Mouse (Mus musculus): ENCODE results near the gene Olfr411.

Gene Olfr411

DNA sequence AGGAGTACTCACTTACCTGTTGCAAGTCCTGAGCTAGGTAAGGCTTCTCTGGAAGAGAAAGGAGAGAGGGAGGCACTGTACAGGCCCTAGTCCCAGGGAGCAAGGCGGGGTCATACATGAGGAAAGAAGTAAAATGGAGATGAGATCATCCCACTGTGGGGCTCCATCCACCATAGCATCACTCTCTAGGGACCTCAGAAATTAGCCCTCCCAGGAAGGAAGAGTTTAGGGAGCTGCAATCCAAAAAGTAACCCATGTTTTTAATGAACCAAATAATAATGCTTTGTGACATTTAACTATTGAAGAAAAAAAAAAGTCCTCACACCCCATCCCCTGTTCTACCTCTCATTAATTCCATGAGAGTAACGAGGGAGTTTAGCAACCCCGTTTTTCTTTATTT, at the start of gene Olfr411:
TSS of gene Olfr411 (minus strand) at position 101 of the 400 bp plus-strand sequence.
- no peak for DNase-seq

GRCm38 (mm10) chr11:74402126-74402525, 49.7 kb upstream of the Olfr411 start:
- no peak for DNase-seq

GRCm38 (mm10) chr11:74395583-74395982, 43.1 kb upstream of the Olfr411 start:
- no peak for DNase-seq

DNA sequence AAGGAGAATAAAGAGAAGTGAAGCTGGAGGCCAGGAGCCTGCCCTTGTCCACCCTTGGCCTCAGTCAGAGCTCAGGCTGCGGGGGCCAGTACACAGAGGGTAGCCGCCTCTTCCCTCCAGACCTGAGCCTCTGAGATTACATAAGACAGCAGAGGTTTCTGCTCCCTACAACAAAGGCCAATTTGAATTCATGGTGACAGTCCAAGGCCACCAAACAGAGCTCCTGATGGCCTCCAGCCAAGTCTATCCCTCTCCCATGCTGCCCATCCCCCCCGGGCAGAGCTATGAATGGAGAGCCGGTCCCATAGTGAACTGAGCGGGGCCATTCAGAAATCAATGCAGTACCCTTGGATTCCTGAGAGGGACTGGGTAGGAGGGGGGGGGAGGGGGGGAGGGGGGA, 41.0 kb upstream of the Olfr411 start:
- DNase-seq, result no peak

DNA sequence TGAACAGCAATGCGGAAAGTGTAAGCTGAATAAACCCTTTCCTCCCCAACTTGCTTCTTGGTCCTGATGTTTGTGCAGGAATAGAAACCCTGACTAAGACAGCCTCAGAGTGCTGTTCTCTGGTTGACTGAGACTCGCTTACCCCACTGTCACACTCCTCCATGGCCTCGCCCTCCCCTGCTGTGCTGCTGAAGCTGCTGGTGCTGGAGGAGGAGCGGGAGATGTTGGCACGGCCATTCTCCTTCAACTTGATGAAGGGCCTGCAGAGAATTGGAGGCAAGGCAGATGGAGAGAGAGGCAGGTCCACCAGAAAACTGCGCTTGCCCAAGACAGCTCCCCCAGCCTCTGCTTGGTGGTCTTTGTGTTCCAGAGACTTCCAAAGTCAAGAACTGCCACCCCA, 40.5 kb upstream of the Olfr411 start:
- DNase-seq, result no peak

DNA sequence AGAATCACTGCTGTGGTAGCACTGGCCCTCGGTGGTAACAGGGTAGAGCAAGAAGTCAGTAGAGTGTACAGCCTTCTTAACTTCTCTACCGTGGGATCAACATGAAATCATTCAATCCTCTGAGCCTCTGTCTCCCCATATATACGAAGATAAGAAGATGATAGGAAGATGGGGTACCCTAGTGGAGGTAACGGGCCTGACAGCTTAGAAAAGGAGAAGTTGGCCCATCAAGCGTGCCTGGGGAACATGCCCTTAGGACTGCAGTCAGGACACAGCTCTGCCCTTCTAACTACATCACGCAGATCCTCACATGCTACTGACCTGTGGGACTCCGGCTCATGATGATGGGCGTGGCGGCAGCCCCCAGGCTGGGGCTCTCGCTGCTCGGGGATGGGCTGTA, 39.4 kb upstream of the Olfr411 start:
- no peak for DNase-seq

DNA sequence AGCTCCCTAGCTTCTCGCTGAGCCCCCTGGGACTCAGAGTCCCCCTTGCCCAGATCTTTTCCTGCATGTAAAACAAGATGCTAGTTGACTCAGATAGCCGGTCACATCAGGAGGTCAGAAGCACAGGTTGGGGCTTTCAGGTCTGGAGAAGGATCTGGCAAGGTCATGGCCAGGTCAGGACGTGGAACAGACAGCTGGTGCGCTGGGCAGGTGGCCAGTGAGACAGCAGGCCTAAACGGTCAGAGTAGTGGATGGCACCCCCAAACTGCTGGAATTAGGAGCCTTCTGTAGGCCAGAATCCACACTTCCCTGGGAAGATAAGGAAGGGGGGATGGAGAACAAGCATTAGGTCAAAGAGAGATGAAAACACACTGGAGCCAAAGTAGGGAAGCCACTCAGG, 34.8 kb upstream of the Olfr411 start:
- no peak for DNase-seq

DNA sequence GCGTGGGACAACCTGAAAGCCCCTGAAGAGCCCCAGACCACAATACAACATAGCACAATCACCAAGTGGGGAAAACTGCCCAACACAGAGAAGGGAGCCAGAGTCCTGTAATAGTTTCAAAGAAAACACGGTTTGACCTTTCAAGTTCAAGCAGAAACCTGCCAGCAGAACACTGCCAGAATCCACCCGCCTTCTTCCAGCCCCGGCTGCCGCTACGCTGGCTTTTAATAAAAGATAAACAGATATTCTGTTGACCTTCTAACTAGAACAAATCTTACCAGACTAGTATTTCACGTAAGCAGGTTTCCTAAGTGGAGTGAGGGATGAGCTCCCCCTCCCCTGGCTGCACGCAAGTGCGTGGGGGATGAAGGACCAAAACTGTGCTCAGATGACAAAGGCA, 33.2 kb upstream of the Olfr411 start:
- no peak for DNase-seq

DNA sequence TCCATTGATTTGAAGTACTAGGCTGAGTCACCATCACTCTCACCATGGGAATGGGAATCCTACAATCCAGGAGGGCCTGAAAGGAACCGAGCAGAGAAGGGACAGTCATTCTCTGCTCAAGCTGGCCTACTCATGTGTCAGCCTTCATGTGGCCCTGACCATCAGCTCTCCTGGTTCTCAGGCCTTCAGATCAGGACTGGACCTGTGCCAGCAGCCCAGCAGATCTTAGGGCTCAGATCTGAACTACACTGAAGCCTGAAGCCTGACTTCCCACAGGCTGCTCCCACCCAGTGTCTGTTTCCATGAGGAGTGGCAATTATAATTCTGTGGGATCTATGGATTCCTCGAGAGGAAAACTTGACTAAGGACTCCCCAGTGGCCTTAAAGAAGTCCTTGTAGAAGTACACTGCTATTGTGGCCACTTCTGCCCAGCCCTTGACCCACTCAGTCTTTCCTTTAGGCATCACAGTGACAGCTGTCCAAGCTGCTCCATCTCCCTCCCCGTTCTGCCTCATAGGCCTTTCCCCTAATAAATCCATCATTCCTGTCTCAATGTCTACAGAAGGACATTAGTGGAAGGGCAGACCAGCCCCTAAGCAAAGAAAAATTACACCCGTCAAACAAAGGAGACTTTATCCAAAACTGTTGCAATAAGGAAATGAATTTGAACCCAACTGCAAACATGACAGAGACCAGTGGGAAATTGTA, 26.9 kb upstream of the Olfr411 start:
- DNase-seq, result no peak

DNA sequence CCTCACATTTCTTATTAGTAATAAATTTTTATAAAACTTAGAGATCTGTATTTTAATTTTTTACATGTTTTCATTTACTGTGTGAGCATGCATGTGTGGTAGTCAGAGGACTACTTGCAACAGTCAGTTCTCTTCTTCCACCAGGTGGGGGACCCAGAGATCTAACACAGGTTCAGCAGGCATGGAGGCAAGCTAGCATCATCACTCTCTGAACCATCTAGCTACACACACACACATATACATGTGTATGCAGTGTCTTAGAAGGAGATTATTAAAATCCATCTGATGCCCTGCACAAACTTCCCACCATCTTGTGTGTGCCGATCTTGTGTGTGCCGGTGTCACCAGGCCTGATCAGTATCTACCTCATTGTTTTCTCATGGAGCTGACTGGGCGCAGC, 24.4 kb upstream of the Olfr411 start:
- peak; percentile 57 for DNase-seq

DNA sequence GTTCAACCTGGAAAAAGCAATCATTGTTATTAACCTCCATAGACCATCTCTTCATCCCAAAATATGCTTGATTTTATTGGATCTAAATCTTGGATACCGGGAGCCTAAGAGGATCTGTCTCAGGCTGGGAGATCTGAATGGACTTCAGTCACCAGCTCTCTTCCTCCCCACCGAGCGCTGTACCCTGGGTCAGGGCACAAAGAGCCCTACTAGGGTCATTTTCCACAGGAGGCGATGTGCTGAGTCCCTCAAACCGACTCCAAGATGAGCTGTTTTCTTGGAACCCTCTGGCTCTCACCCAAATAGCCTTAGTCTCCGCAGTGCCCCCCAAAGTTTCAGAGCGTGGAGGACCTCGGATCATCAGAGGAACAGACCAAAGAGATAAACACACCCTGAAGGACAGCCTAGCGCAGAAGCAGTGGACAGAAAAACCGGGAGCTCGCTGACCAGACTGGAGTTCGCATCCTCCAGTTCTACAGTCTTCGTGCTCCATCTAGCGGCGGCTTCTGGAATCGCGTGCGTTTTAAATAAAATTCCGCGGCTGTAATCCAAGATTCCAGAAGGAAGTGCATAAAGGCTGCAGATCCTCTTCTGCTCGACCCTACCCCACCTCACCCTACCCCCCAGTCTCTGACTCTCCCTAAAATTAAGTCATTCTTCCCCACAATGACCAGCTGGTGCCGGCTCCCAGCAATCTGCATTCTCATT, 19.1 kb upstream of the Olfr411 start:
- DNase-seq, result peak; percentile 42

- DNase-seq, result no peak
These were observed 9.3 kb upstream of the Olfr411 start, which contains the start of gene Olfr412 for GRCm38 (mm10) chr11:74361769-74362168. TSS of gene Olfr412 (plus strand) at chr11:74362069.

GRCm38 (mm10) chr11:74337931-74338330, 14.5 kb downstream of the Olfr411 start, which contains the start of gene Olfr410:
TSS of gene Olfr410 (minus strand) at chr11:74338031.
- no peak for DNase-seq

DNA sequence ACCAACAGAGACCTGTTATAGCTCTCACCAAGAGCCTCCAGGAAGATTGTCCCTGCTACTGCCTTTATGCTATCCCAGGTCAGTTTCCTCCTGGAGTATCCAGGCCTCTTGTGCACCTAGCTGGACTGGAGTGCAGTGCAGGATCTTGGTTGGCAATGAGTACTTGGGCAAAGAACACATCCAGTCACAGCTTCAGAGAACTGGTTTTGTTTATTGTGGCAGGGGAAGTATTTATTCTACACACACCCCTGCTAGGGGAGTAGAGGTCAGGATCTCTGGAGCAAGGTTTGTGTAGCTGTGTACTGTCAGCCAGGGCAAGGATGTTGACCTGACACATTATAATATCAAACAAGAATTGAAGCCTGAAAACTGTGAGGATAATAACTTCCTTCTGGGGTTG, 23.7 kb downstream of the Olfr411 start:
- DNase-seq, result no peak

GRCm38 (mm10) chr11:74326044-74326443, 26.4 kb downstream of the Olfr411 start:
- DNase-seq, result no peak
